Mouse (Mus musculus) midbrain, embryonic 12.5 days (tissue): ENCODE results near the gene Pdcd6ip. TPM values are rescaled to one million over a fixed set of nuclear protein-coding genes. Genes with fewer than 3 reads are reported as not detected.
A peak's percentile ranks its signal among the peaks of the same experiment; 100 is the strongest.
"Not testable (repeated sequence)": the region's sequence is repeated elsewhere in the genome, so short reads cannot be mapped to it uniquely, and the experiment has no call there.

ENCODE experiments used
- ATAC-seq: fragments of 200-750 bp; cut with Nextera tagmentation; 2 replicates; pipeline ENCODE4 v1.8.0; 2017; ENCODE audit warnings: low read depth, moderate TSS enrichment, moderate library complexity; ENCODE audit not compliant: low FRiP score
- H3K27ac ChIP-seq: fragments of 300-500 bp; sonication (generic); replicated peaks from 2 replicates; pipeline ENCODE4 v1.5.1; 2016; ENCODE audit warnings: mild to moderate bottlenecking
- H3K27me3 ChIP-seq: fragments of 300-500 bp; sonication (generic); 2 replicates; pipeline ENCODE4 v1.6.1; 2016; ENCODE audit warnings: mild to moderate bottlenecking
- H3K36me3 ChIP-seq: fragments of 300-500 bp; sonication (generic); 2 replicates; pipeline ENCODE4 v1.6.1; 2016
- H3K4me1 ChIP-seq: fragments of 300-500 bp; sonication (generic); 2 replicates; pipeline ENCODE4 v1.6.1; 2016
- H3K4me2 ChIP-seq: fragments of 300-500 bp; sonication (generic); replicated peaks from 2 replicates; pipeline ENCODE4 v1.6.1; 2016; ENCODE audit warnings: mild to moderate bottlenecking, moderate library complexity
- H3K4me3 ChIP-seq: fragments of 300-500 bp; sonication (generic); 2 replicates; pipeline ENCODE4 v1.5.1; 2016; ENCODE audit warnings: mild to moderate bottlenecking
- H3K9ac ChIP-seq: fragments of 300-500 bp; sonication (generic); replicated peaks from 2 replicates; pipeline ENCODE4 v1.6.1; 2016; ENCODE audit warnings: mild to moderate bottlenecking, moderate library complexity
- H3K9me3 ChIP-seq: fragments of 300-500 bp; sonication (generic); 2 replicates; pipeline ENCODE4 v1.6.1; 2016; ENCODE audit warnings: mild to moderate bottlenecking
- WGBS: fragments of 180-500 bp; shearing (Covaris S2); methylation state at CpG from one replicate; pipeline ENCODE4 v1.1.7; 2016; 5-methylcytosine and 5-hydroxymethylcytosine counted together
- polyA plus RNA-seq: library from polyadenylated mRNA; unstranded; fragments of >200 nt; fragmentation: Nextera tagmentation; extraction: Ambion mirVana; gene quantifications from 2 replicates; pipeline ENCODE4 v1.2.1, GENCODE M21; 2016

Gene Pdcd6ip
- polyA plus RNA-seq, 1 experiment from 2014 or later: 57.9 TPM

DNA sequence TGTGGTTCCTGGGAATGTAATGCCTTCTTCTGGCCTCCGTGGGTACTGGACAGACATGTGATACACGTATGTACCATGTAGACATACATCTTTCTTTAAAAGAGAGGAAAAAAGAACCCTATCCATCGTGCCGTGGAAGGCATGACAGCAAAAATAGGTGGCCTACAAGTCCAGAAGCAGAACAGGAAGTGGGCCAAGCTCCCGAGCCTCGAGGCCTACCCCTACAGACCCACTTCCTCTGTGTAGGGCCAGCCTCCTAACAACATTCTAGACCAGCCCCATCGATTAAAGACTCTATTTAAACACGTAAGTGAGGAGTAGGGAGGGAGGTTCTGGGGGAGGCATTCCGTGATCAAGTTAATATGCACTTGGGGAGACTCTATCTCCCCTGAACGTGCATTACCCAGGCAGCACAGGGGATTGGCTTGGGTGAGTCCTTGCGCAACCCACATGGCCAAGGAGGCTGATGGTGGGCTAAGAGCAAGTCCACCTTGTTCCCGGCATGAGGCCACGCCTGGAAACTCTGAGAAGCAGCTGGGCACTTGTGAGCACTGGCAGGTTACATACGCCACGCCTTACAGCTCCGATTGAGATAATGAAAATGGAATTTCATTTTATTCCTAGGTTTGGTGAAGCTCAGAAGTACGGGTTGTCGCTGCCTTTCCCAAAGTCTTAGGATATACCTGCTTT is 19.1 kb upstream of the Pdcd6ip start:
- ATAC-seq: no peak
- WGBS: 90% methylated on average over 18 of the region's 18 CpGs
- no peaks in the 10 kb centered on the region for H3K9me3 ChIP-seq
- no peaks in the 10 kb centered on the region for H3K36me3 ChIP-seq
- no peaks in the 10 kb centered on the region for H3K4me1 ChIP-seq
- no peak overlapping the region for H3K27ac ChIP-seq
- H3K4me2 ChIP-seq: no peak overlapping the region
- no peaks in the 10 kb centered on the region for H3K27me3 ChIP-seq
- no peak overlapping the region for H3K4me3 ChIP-seq
- H3K9ac ChIP-seq: no peak overlapping the region

- Histone ChIP-seq H3K36me3 (no peaks in the 10 kb centered on the region), H3K4me1 (no peaks in the 10 kb centered on the region), H3K4me2 (no peak overlapping the region), H3K9ac (no peak overlapping the region), H3K27ac (no peak overlapping the region), H3K4me3 (no peak overlapping the region), H3K27me3 (no peaks in the 10 kb centered on the region), H3K9me3 (no peaks in the 10 kb centered on the region)
- 75% methylated on average over 3 of the region's 3 CpGs for WGBS
- ATAC-seq: no peak
Measured at GRCm38 (mm10) chr9:113726131-113726530, 18.1 kb upstream of the Pdcd6ip start.

DNA sequence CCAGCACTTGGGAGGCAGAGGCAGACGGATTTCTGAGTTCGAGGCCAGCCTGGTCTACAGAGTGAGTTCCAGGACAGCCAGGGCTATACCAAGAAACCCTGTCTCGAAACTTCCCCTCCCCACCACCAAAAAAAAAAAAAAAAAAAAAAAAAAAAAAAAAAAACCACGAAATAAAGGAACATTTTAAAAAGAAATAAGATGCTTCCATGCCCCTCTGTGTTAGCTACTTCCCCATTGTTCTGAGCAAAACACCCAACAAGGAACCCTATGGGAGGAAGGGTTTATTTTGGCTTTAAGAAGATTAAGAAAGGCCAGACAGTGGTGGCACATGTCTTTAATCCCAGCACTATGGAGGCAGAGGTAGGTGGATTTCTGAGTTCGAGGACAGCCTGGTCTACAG is 17.6 kb upstream of the Pdcd6ip start:
- H3K4me3 ChIP-seq, H3K4me1 ChIP-seq, H3K27me3 ChIP-seq, ATAC-seq, H3K36me3 ChIP-seq, H3K9ac ChIP-seq, H3K9me3 ChIP-seq, H3K27ac ChIP-seq, H3K4me2 ChIP-seq: not testable (repeated sequence)
- 76% methylated on average over 5 of the region's 5 CpGs for WGBS

DNA sequence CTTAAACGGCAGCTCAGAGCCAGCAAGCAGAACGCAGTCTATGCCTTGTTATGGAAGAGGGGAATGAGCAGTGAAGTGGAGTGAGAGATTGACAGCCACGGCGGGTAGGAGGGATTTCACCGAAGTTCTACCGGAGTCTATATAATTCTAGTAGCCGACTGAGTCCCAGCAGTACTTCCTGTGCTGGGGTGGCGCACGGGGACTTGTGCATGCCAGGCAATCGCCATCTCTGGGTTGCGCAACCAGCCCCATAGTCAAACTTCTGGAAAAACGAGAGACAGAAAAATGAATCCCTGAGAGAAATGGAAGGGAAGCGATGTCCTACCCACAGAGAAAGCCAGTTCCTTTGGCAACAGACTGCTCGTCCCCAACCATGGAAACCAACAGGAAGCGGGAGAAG is 16.6 kb upstream of the Pdcd6ip start:
- Histone ChIP-seq H3K27ac (no peak overlapping the region), H3K4me2 (no peak overlapping the region), H3K9me3 (no peaks in the 10 kb centered on the region), H3K27me3 (no peaks in the 10 kb centered on the region), H3K36me3 (no peaks in the 10 kb centered on the region), H3K4me1 (no peaks in the 10 kb centered on the region), H3K4me3 (no peak overlapping the region), H3K9ac (no peak overlapping the region)
- WGBS: 85% methylated on average over 15 of the region's 15 CpGs
- ATAC-seq: no peak

DNA sequence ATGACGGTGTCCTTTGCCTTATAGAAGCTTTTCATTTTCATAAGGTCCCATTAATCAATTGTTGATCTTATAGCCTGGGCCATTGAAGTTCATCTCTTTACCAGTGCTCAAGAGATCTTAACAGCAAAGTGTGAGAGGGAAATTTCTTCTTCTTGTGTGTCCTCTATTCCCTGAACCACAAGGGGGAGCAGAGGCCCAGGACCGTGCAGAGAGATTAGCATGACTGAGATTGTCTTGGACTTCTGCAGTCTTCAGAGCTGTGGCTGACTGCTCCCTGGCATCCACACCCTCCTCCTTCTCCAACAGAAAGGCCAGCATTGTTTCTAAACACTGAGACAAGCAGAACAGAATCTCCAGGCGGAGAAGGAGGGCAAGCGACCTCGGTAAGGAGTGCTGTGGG is 11.0 kb upstream of the Pdcd6ip start:
- Histone ChIP-seq H3K36me3 (no peaks in the 10 kb centered on the region), H3K27ac (no peak overlapping the region), H3K4me3 (no peak overlapping the region), H3K9me3 (no peaks in the 10 kb centered on the region), H3K4me2 (no peak overlapping the region), H3K9ac (no peak overlapping the region), H3K27me3 (no peaks in the 10 kb centered on the region), H3K4me1 (no peaks in the 10 kb centered on the region)
- ATAC-seq: no peak
- WGBS: 40% methylated on average over 5 of the region's 5 CpGs

GRCm38 (mm10) chr9:113710871-113711270 is 2.8 kb upstream of the Pdcd6ip start:
- H3K36me3 ChIP-seq: no peaks in the 10 kb centered on the region
- ATAC-seq: no peak
- no peaks in the 10 kb centered on the region for H3K27me3 ChIP-seq
- no peak overlapping the region for H3K9ac ChIP-seq
- H3K4me3 ChIP-seq: no peak overlapping the region
- no peak overlapping the region for H3K4me2 ChIP-seq
- no peak overlapping the region for H3K27ac ChIP-seq
- peaks cover 16% of the 10 kb centered on the region for H3K4me1 ChIP-seq
- 80% methylated on average over 12 of the region's 12 CpGs for WGBS
- no peaks in the 10 kb centered on the region for H3K9me3 ChIP-seq

GRCm38 (mm10) chr9:113708361-113709280 is 562 bp upstream of the Pdcd6ip start:
- Histone ChIP-seq H3K27ac (no peak overlapping the region), H3K4me1 (peaks cover 23% of the 10 kb centered on the region), H3K27me3 (no peaks in the 10 kb centered on the region), H3K9me3 (no peaks in the 10 kb centered on the region), H3K4me2 (peak overlapping the region; percentile 69), H3K36me3 (no peaks in the 10 kb centered on the region), H3K4me3 (peak overlapping the region; percentile 87), H3K9ac (peak overlapping the region; percentile 93)
- 57% methylated on average over 19 of the region's 19 CpGs for WGBS
- no peak for ATAC-seq

DNA sequence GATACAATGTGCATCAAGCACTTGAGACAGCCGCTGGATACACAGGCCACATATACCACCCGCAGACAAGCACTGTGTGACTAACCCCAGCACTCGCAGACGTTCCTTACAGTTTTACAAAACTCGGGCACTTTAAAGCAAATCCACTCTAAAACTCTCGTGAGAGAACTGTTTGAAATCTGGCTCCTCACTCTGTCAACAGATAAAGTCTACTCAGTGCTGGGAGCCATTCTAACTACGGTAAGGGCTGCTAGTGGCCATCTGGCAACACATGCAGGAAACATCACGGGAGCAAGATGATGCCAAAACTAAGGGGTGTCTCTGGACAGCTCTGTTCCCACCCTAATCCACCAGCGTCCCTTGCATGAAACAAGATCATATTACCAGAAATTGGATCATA is 1.2 kb downstream of the Pdcd6ip start:
- no peaks in the 10 kb centered on the region for H3K36me3 ChIP-seq
- H3K4me1 ChIP-seq: peaks cover 23% of the 10 kb centered on the region
- H3K9me3 ChIP-seq: no peaks in the 10 kb centered on the region
- H3K4me3 ChIP-seq: peak overlapping the region; percentile 87
- peak overlapping the region; percentile 69 for H3K4me2 ChIP-seq
- peak overlapping the region; percentile 93; the same call in 1 of the 2 replicates for H3K9ac ChIP-seq
- no peak for ATAC-seq
- no peak overlapping the region for H3K27ac ChIP-seq
- 71% methylated on average over 9 of the region's 9 CpGs for WGBS
- no peaks in the 10 kb centered on the region for H3K27me3 ChIP-seq

DNA sequence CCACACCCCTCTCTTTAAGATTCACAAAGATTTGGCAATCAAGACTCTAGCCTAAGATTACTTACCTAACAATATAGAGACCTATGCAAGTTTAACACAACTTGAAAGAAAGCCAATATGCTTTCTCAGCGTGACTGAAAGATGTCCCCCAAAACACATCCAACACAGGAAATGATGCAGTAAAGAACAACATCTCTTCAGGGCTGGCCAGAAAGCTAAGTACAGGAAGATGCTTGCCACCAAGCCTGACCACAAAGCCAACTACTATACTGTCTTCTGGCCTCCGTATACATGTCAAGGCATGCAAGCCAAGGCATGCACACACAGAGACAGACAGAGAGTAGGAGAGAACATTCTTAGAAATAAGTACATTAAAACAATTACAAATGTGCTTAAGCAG is 2.0 kb downstream of the Pdcd6ip start:
- ATAC-seq: no peak
- H3K36me3 ChIP-seq: no peaks in the 10 kb centered on the region
- H3K4me1 ChIP-seq: peaks cover 23% of the 10 kb centered on the region
- H3K9me3 ChIP-seq: no peaks in the 10 kb centered on the region
- no peak overlapping the region for H3K9ac ChIP-seq
- H3K4me3 ChIP-seq: peak overlapping the region; percentile 87
- no peak overlapping the region for H3K27ac ChIP-seq
- WGBS: 88% methylated on average over 2 of the region's 2 CpGs
- H3K27me3 ChIP-seq: no peaks in the 10 kb centered on the region
- H3K4me2 ChIP-seq: peak overlapping the region; percentile 69

- 89% methylated on average over 5 of the region's 5 CpGs for WGBS
- Histone ChIP-seq H3K27ac (no peak overlapping the region), H3K9me3 (no peaks in the 10 kb centered on the region), H3K4me1 (peaks cover 14% of the 10 kb centered on the region), H3K4me3 (no peak overlapping the region), H3K9ac (no peak overlapping the region), H3K36me3 (peaks cover 10% of the 10 kb centered on the region; the same call in 1 of the 2 replicates), H3K4me2 (no peak overlapping the region), H3K27me3 (no peaks in the 10 kb centered on the region)
- ATAC-seq: no peak
Measured at GRCm38 (mm10) chr9:113701441-113702160, 6.5 kb downstream of the Pdcd6ip start.

DNA sequence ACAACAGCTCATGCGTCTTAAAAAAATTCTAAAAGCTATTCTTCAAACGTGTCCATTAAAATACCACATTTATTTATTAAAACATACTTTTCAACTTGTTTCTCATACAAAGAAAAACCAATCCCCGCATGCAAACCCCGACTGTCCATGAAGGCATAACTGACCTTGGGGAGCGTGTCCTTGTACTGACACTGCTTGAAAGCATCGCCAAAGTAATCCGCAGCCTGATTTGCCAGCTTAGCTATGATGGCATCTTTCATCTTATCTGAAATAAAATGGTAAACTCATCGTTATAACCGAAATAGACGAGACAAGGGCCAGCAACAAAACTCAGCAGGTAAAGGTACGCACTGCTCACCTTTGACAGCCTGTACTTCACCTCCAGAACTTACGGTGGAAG is 20.6 kb downstream of the Pdcd6ip start:
- Histone ChIP-seq H3K9me3 (no peaks in the 10 kb centered on the region), H3K27me3 (no peaks in the 10 kb centered on the region), H3K4me2 (no peak overlapping the region), H3K27ac (no peak overlapping the region), H3K9ac (no peak overlapping the region), H3K4me3 (no peak overlapping the region), H3K4me1 (no peaks in the 10 kb centered on the region), H3K36me3 (peaks cover 61% of the 10 kb centered on the region)
- WGBS: 97% methylated on average over 12 of the region's 12 CpGs
- ATAC-seq: no peak

DNA sequence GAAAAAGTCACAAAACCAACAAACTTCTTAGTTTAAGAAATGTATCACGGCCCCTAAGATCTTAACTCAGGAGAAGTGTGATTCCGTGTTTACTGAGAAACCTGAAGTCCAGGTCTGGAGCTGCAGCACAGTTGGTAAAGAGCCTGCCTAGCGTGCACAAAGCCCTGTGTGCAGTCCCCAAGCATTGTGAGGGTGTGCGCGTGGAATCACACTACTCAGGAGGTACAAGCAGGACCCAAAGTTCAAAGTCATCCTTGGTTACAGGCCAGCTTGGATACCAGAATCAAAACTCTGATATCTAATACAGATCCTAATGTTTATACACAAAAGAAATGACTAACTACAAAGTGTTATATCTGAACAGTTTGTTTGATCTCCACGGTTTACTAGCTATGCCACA is 34.3 kb downstream of the Pdcd6ip start:
- Histone ChIP-seq H3K4me2 (no peak overlapping the region), H3K9me3 (no peaks in the 10 kb centered on the region), H3K27ac (no peak overlapping the region), H3K9ac (no peak overlapping the region), H3K4me3 (no peak overlapping the region), H3K27me3 (no peaks in the 10 kb centered on the region), H3K4me1 (no peaks in the 10 kb centered on the region), H3K36me3 (peaks cover 79% of the 10 kb centered on the region)
- ATAC-seq: no peak
- 93% methylated on average over 6 of the region's 6 CpGs for WGBS
